ENCODE assay signal across 15 mouse cellular contexts in the genomic region with DNA sequence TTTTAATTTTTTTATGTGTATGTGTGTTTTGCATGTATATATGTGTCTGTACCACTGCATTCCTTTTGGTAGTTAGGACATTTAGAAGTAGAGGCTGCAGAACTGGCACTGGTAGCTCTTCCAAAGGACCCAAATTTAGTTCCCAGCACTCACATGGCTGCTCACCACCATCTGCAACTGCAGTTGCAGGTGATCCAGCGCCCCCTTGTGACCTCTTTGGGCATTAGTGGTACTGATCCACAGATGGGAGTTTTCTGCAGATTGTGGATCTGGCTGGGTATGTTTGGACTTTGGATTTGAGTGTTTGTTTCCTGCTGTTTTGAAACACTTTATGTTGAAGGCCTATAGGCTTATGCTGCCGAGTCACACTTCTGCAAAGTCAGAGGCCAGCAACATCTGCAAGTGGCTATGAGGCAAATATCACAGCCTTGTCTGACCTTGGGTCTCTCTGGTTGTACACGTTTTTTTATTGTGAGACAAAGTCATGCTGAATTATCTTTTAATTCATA. TPM values are rescaled to one million over a fixed set of nuclear protein-coding genes. Genes with fewer than 3 reads are reported as not detected.
A peak's percentile ranks its signal among the peaks of the same experiment; 100 is the strongest.
DNase-seq lines count a peak whose midpoint lies in the region; ATAC-seq and TF ChIP-seq lines count a peak whose summit lies in the region.
"Had no signal": no experiment of that assay in that cellular context is flagged by ENCODE, and none has a peak within 500 bp of the region (broad histone marks: within the 10 kb centered on the region; RNA-seq: fewer than 3 reads in every experiment).

No protein-coding gene starts in this region.

- H3K4me3 ChIP-seq in heart, postnatal 0 days (ENCODE audit: low read depth, low read length) = no peak overlapping the region
- H3K4me3 ChIP-seq in heart, embryonic 11.5 days (ENCODE audit: low read depth, low read length) = no peak overlapping the region
- H3K4me3 ChIP-seq in neural tube, embryonic 15.5 days (replicated peaks) = no peak overlapping the region
- H3K4me3 ChIP-seq: embryonic facial prominence, embryonic 10.5 days; limb, embryonic 15.5 days; myocyte had no signal

- peaks cover 20% of the 10 kb centered on the region for H3K4me1 ChIP-seq in heart, postnatal 0 days (ENCODE audit: control insufficient read depth, insufficient read depth)
- peaks cover 4% of the 10 kb centered on the region; the same call in 1 of the 2 replicates for H3K4me1 ChIP-seq in heart, embryonic 11.5 days (ENCODE audit: control insufficient read depth, insufficient read depth, low read length)
- peaks cover 5% of the 10 kb centered on the region for H3K4me1 ChIP-seq in neural tube, embryonic 15.5 days
- H3K4me1 ChIP-seq: embryonic facial prominence, embryonic 10.5 days had no signal

- no peaks in the 10 kb centered on the region for H3K27me3 ChIP-seq in heart, postnatal 0 days (ENCODE audit: control insufficient read depth, insufficient read depth, low read length)
- H3K27me3 ChIP-seq in heart, embryonic 11.5 days (ENCODE audit: control insufficient read depth, insufficient read depth, low read length) = no peaks in the 10 kb centered on the region
- no peaks in the 10 kb centered on the region for H3K27me3 ChIP-seq in neural tube, embryonic 15.5 days (replicated peaks)
- H3K27me3 ChIP-seq: limb, embryonic 15.5 days had no signal

- TF ChIP-seq CTCF in heart, postnatal 0 days (IDR thresholded peaks at IDR 0.05; ENCODE audit: low read depth) = peak; percentile 10; the same call in 1 of the 2 replicates

- no peak for ATAC-seq in heart, postnatal 0 days (ENCODE audit: insufficient read depth, low read depth)
- ATAC-seq in heart, embryonic 11.5 days (replicated peaks; ENCODE audit: insufficient number of reproducible peaks, low FRiP score, low TSS enrichment) = no peak
- ATAC-seq in monocyte, adult 5-6 weeks (replicated peaks; ENCODE audit: insufficient number of reproducible peaks, low FRiP score, low TSS enrichment, poor library complexity, severe bottlenecking) = 0 out of 2 replicates have a peak, but pooled peaks have one; percentile 24
- no peak for ATAC-seq in neural tube, embryonic 15.5 days (ENCODE audit: low FRiP score)
- ATAC-seq: activated CD4-positive, CD25-positive, alpha-beta regulatory T cell, adult 4 months had no signal

- H3K36me3 ChIP-seq in heart, postnatal 0 days (replicated peaks; ENCODE audit: control insufficient read depth, insufficient read depth, low read length) = peaks cover 18% of the 10 kb centered on the region
- peaks cover 9% of the 10 kb centered on the region for H3K36me3 ChIP-seq in heart, embryonic 11.5 days (ENCODE audit: control insufficient read depth, insufficient read depth, low read length)
- peaks cover 20% of the 10 kb centered on the region for H3K36me3 ChIP-seq in neural tube, embryonic 15.5 days

- no peak overlapping the region for H3K9ac ChIP-seq in heart, postnatal 0 days (replicated peaks; ENCODE audit: low read depth, low read length)
- H3K9ac ChIP-seq in heart, embryonic 11.5 days (ENCODE audit: low read depth, low read length) = no peak overlapping the region
- no peak overlapping the region for H3K9ac ChIP-seq in neural tube, embryonic 15.5 days (replicated peaks)
- H3K9ac ChIP-seq: limb, embryonic 15.5 days had no signal

- no peaks in the 10 kb centered on the region for H3K9me3 ChIP-seq in heart, postnatal 0 days (replicated peaks; ENCODE audit: control insufficient read depth, low read length)
- H3K9me3 ChIP-seq in heart, embryonic 11.5 days (replicated peaks; ENCODE audit: control insufficient read depth, low read length) = no peaks in the 10 kb centered on the region
- H3K9me3 ChIP-seq in neural tube, embryonic 15.5 days (replicated peaks) = no peaks in the 10 kb centered on the region
- H3K9me3 ChIP-seq: embryonic facial prominence, embryonic 10.5 days; limb, embryonic 15.5 days had no signal

- H3K4me2 ChIP-seq in heart, postnatal 0 days (ENCODE audit: low read depth, low read length) = no peak overlapping the region
- H3K4me2 ChIP-seq in heart, embryonic 11.5 days = no peak overlapping the region
- H3K4me2 ChIP-seq in neural tube, embryonic 15.5 days = no peak overlapping the region
- H3K4me2 ChIP-seq: limb, embryonic 15.5 days had no signal

- no peak for DNase-seq in heart, postnatal 0 days (ENCODE audit: low spot score)
- DNase-seq in lung, postnatal 10 days = peak; percentile 32
- DNase-seq in lung, adult 18-20 months = no peak
- peak; percentile 59 for DNase-seq in NIH3T3 (ENCODE audit: low read depth)
- no peak for DNase-seq in right cerebral cortex, adult 2 months (ENCODE audit: low spot score in 2 of 2)
- DNase-seq: cerebellum, adult 9-11 months; kidney, postnatal 25 days; right cerebral cortex, postnatal 4 days had no signal

- 53% methylated on average over 3 of the region's 3 CpGs for WGBS in heart, postnatal 0 days
- 56% methylated on average over 3 of the region's 3 CpGs for WGBS in heart, embryonic 11.5 days (ENCODE audit: insufficient replicate concordance)
- WGBS in neural tube, embryonic 15.5 days = 63% methylated on average over 3 of the region's 3 CpGs

- no peak for TF ChIP-seq EP300 in heart, postnatal 0 days (IDR thresholded peaks at IDR 0.05; ENCODE audit: low read depth)

- peak overlapping the region; percentile 38; the same call in 1 of the 2 replicates for H3K27ac ChIP-seq in heart, postnatal 0 days (ENCODE audit: low read depth)
- H3K27ac ChIP-seq in heart, embryonic 11.5 days (ENCODE audit: low read depth, low read length) = no peak overlapping the region
- H3K27ac ChIP-seq in neural tube, embryonic 15.5 days (replicated peaks) = no peak overlapping the region
- H3K27ac ChIP-seq: embryonic facial prominence, embryonic 10.5 days; limb, embryonic 15.5 days had no signal

RNA-seq across cellular contexts. Expression of a gene that starts 15.8 kb away (rescaled TPM):
- total RNA-seq in heart, postnatal 0 days (2014; rRNA removed; ENCODE audit: low replicate concordance) = 50.6 and 53.9 TPM in 2 replicates
- polyA plus RNA-seq in heart, postnatal 0 days (2015; fragmentation: Nextera tagmentation; extraction: Ambion mirVana) = 58.3 and 64.3 TPM in 2 replicates
- polyA plus RNA-seq in heart, embryonic 11.5 days (2014; fragmentation: Nextera tagmentation; extraction: Ambion mirVana) = 113 and 116 TPM in 2 replicates
- total RNA-seq in monocyte, adult 5-6 weeks (2017) = 45.5 to 77.0 TPM (median 73.5 TPM) in 3 replicates
- 68.5 and 72.0 TPM in 2 replicates for polyA plus RNA-seq in neural tube, embryonic 15.5 days (2015; fragmentation: Nextera tagmentation; extraction: Ambion mirVana)

RNA-seq across cellular contexts. Expression of a gene that starts 16.0 kb away (rescaled TPM):
- 35.0 and 40.7 TPM in 2 replicates for total RNA-seq in heart, postnatal 0 days (2014; rRNA removed; ENCODE audit: low replicate concordance)
- polyA plus RNA-seq in heart, postnatal 0 days (2015; fragmentation: Nextera tagmentation; extraction: Ambion mirVana) = 6.7 and 7.1 TPM in 2 replicates
- polyA plus RNA-seq in heart, embryonic 11.5 days (2014; fragmentation: Nextera tagmentation; extraction: Ambion mirVana) = 15.1 and 23.3 TPM in 2 replicates
- 71.0 to 99.2 TPM (median 72.2 TPM) in 3 replicates for total RNA-seq in monocyte, adult 5-6 weeks (2017)
- polyA plus RNA-seq in neural tube, embryonic 15.5 days (2015; fragmentation: Nextera tagmentation; extraction: Ambion mirVana) = 14.9 and 16.0 TPM in 2 replicates

Comparison
In these comparisons a context has a peak if more than half of its experiments do, and no peak if none do; other contexts are left out.
1. DNase-seq: peak in lung, postnatal 10 days (single experiment) and NIH3T3 (single experiment); none in heart, postnatal 0 days (single experiment), lung, adult 18-20 months (0 of 2) and right cerebral cortex, adult 2 months (0 of 2).